Mouse (Mus musculus) ES-E14 (cell line): ENCODE results near the gene Lrp1.

Source experiments
- CHD2 ChIP-seq: IDR thresholded peaks from 2 replicates; pipeline ENCODE4 v1.6.1; 2014; ENCODE audit warnings: mild to moderate bottlenecking, low read depth, low read length, inconsistent platforms
- MAFK ChIP-seq: IDR thresholded peaks from 2 replicates; pipeline ENCODE4 v1.6.1; 2014; ENCODE audit warnings: mild to moderate bottlenecking, low read depth, low read length, inconsistent platforms; ENCODE audit not compliant: insufficient read depth
- ZC3H11A ChIP-seq: IDR thresholded peaks from 2 replicates; pipeline ENCODE4 v1.6.1; 2012; ENCODE audit warnings: low read depth, mild to moderate bottlenecking, inconsistent platforms, low read length, borderline replicate concordance
- ZNF384 ChIP-seq: IDR thresholded peaks from 2 replicates; pipeline ENCODE4 v1.6.1; 2012; ENCODE audit warnings: low read depth, low read length, inconsistent platforms

GRCm38 (mm10) chr10:127585598-127585997 lies 35.4 kb downstream of the Lrp1 start:
- TF ChIP-seq MAFK (no peak), ZNF384 (0 out of 2 replicates have a peak, but pooled peaks have one; percentile 4), CHD2 (no peak), ZC3H11A (no peak)
